Mouse (Mus musculus) megakaryocyte, embryonic 14.5 days (primary cell): ENCODE measurements at regions not wholly inside any gene's neighbourhood (a gene's known extent, or its start where the extent isn't known, plus 50 kb on each side); places are given as distances from the start of the nearest gene placed in this dataset.

Experiments
- FLI1 ChIP-seq: IDR thresholded peaks from 2 replicates; pipeline ENCODE4 v1.6.1; 2012; ENCODE audit warnings: low read length, inconsistent platforms, mixed read lengths
- GATA1 ChIP-seq: IDR thresholded peaks from 3 replicates; pipeline ENCODE4 v1.6.1; 2012; ENCODE audit warnings: mixed read lengths, low read length, inconsistent platforms, borderline replicate concordance

DNA sequence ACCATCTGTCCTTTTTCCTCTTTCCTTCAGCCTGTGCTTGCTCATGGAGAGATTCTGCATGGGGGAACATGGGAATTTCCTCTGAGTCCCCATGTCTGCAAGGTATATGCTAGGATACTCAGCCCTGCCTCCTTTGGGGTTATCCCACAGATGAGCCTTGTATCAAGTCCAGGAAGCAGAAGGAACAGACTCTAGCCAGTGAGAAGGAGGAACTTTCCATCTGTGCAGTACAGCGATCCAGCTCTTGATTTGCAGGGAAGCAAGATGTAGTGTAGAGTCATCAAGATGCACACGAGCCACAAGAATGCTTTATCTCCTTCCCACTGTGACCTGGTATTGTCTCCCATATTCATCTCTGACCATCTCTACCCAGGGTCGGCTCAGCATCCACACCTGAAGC lies 84.5 kb downstream of the Gadd45g start:
- TF ChIP-seq GATA1 = no peak
- TF ChIP-seq FLI1 = no peak
